Mouse (Mus musculus): Measurements from ENCODE around the gene Rbbp4. TPM values are rescaled to one million over a fixed set of nuclear protein-coding genes. Genes with fewer than 3 reads are reported as not detected.

Rbbp4 gene
- total and polyA plus RNA-seq, 2 experiments from 2014 or later = 83.2 to 234 TPM

DNA sequence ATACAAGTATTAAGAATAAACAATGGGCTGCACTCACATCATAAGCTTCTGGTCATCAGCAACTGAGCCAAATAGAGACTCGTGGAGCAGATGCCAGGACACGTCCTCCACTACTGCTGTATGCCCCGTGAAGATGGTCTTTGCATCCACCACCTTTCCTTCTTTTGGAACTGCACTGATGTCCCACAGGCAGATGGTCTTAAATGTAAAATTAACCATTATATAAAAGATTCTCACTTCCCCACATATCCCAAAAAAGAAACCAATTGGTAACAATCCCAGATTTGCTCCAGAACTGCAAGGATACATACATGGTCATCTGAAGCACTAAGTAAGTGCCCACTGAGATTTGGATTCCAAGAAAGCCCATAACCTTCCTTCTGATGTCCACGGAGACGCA, 13.1 kb downstream of the Rbbp4 start:
- H3K9me3 ChIP-seq (ENCODE audit: low read length) = no peaks in the 10 kb centered on the region
- no peaks in the 10 kb centered on the region for H3K4me1 ChIP-seq (ENCODE audit: insufficient read depth, low read length)
- ATAC-seq = no peak
- no peak overlapping the region for H3K27ac ChIP-seq
- no peaks in the 10 kb centered on the region for H3K27me3 ChIP-seq (ENCODE audit: insufficient read depth, low read length)
- peaks cover 37% of the 10 kb centered on the region for H3K36me3 ChIP-seq (ENCODE audit: insufficient read depth, low read length)
- no peak for TF ChIP-seq CTCF (IDR thresholded peaks at IDR 0.05; ENCODE audit: low read depth)
- no peak overlapping the region for H3K4me2 ChIP-seq (ENCODE audit: low read depth, low read length)
- H3K9ac ChIP-seq (replicated peaks; ENCODE audit: low read length) = no peak overlapping the region
- 94% methylated on average over 5 of the region's 5 CpGs for WGBS
- DNase-seq (ENCODE audit: low spot score) = no peak
- H3K4me3 ChIP-seq (ENCODE audit: low read length) = no peak overlapping the region

DNA sequence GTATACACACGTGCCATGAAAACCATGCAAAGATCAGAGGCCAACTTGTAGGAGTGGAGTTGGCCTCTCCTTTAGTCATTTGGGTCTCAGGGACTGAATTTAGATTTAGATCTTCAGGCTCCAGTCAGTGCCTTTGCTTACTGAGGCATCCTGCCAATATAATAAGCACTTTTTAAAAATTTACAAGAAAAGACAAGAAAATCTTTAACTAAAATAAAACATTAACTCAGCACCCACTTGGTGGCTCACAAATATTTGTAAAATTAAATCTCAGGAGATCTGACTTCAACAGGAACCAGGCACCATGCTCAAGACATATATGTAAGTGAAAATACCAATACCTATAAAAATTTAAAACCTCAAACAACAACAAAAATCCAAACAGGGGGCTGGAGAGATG, 14.3 kb downstream of the Rbbp4 start:
- 83% methylated on average over 1 of the region's 1 CpGs for WGBS
- H3K36me3 ChIP-seq (ENCODE audit: insufficient read depth, low read length) = peaks cover 37% of the 10 kb centered on the region
- no peak overlapping the region for H3K27ac ChIP-seq
- no peaks in the 10 kb centered on the region for H3K4me1 ChIP-seq (ENCODE audit: insufficient read depth, low read length)
- no peaks in the 10 kb centered on the region for H3K27me3 ChIP-seq (ENCODE audit: insufficient read depth, low read length)
- H3K4me2 ChIP-seq (ENCODE audit: low read depth, low read length) = no peak overlapping the region
- no peak overlapping the region for H3K4me3 ChIP-seq (ENCODE audit: low read length)
- no peak for TF ChIP-seq CTCF (IDR thresholded peaks at IDR 0.05; ENCODE audit: low read depth)
- no peak overlapping the region for H3K9ac ChIP-seq (replicated peaks; ENCODE audit: low read length)
- DNase-seq (ENCODE audit: low spot score) (no peak), ATAC-seq (no peak)
- no peaks in the 10 kb centered on the region for H3K9me3 ChIP-seq (ENCODE audit: low read length)

DNA sequence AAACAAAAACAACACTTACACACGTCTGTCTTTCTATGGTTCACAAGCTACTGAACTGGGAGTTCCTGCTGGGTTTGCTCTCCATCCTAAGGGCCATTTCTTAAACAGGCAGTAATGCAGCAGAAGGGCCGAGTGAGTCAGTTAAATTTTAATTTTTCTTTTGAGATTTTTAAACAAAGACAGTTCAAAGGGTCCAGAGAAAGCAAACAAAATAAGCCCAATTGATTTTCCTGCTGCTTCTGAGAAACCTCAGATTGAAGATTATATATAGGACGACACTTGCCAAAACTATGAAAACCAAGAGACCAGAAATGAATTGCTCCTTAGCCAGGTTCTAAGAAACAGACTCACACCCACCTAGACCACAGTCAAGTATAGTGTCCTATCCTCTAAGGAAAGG, 21.3 kb downstream of the Rbbp4 start:
- peaks cover 35% of the 10 kb centered on the region for H3K36me3 ChIP-seq (ENCODE audit: insufficient read depth, low read length)
- no peaks in the 10 kb centered on the region for H3K4me1 ChIP-seq (ENCODE audit: insufficient read depth, low read length)
- H3K9ac ChIP-seq (replicated peaks; ENCODE audit: low read length) = no peak overlapping the region
- DNase-seq (ENCODE audit: low spot score) = no peak
- ATAC-seq = no peak
- 77% methylated on average over 3 of the region's 3 CpGs for WGBS
- no peak overlapping the region for H3K27ac ChIP-seq
- H3K27me3 ChIP-seq (ENCODE audit: insufficient read depth, low read length) = no peaks in the 10 kb centered on the region
- TF ChIP-seq CTCF (IDR thresholded peaks at IDR 0.05; ENCODE audit: low read depth) = no peak
- no peaks in the 10 kb centered on the region for H3K9me3 ChIP-seq (ENCODE audit: low read length)
- H3K4me2 ChIP-seq (ENCODE audit: low read depth, low read length) = no peak overlapping the region
- no peak overlapping the region for H3K4me3 ChIP-seq (ENCODE audit: low read length)

DNA sequence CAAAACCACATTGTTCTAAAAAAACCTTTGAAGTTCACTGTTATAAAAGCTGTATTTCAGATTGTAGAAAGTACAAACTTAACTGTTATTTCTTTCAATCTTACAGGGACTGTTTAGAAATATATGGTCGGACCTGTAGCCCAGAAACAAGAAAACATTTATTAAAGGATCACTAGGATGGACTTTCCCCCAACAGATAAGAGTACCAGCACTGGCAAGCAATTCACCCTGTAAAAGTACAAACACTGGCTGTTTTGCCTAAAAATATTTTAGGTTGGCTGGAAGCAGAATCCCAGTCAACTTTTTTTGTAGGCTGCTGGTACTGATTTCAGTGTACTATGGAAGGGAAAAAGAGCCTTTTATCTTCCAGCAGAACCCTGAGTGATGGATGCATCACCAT, 27.2 kb downstream of the Rbbp4 start:
- ATAC-seq (no peak), DNase-seq (ENCODE audit: low spot score) (no peak)
- H3K9me3 ChIP-seq (ENCODE audit: low read length) = no peaks in the 10 kb centered on the region
- no peak overlapping the region for H3K4me3 ChIP-seq (ENCODE audit: low read length)
- H3K4me2 ChIP-seq (ENCODE audit: low read depth, low read length) = no peak overlapping the region
- no peaks in the 10 kb centered on the region for H3K4me1 ChIP-seq (ENCODE audit: insufficient read depth, low read length)
- H3K27me3 ChIP-seq (ENCODE audit: insufficient read depth, low read length) = no peaks in the 10 kb centered on the region
- H3K9ac ChIP-seq (replicated peaks; ENCODE audit: low read length) = no peak overlapping the region
- no peak for TF ChIP-seq CTCF (IDR thresholded peaks at IDR 0.05; ENCODE audit: low read depth)
- H3K36me3 ChIP-seq (ENCODE audit: insufficient read depth, low read length) = peaks cover 33% of the 10 kb centered on the region; the same call in 1 of the 2 replicates
- 96% methylated on average over 1 of the region's 1 CpGs for WGBS
- no peak overlapping the region for H3K27ac ChIP-seq

DNA sequence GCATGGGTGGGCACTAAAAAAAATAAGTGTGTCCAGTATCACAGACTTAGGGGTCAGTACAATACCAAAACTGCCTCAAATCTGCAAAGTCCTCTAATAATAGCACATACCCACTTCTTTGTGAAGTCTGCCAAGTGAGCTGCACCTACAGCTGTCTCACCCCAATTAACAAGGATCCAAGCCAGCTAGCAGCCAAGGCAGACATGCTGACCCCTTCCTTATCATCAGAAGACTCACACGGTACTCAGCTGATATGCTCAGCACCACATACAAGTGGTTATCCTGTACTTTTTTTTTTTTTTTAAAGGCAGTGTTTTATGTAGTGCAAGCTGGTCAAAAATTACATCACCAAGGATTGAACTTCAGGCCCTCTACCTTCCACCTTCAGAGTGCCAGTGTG, 30.9 kb downstream of the Rbbp4 start:
- DNase-seq (ENCODE audit: low spot score) (no peak), ATAC-seq (no peak)
- H3K4me3 ChIP-seq (ENCODE audit: low read length) = no peak overlapping the region
- no peak overlapping the region for H3K9ac ChIP-seq (replicated peaks; ENCODE audit: low read length)
- no peaks in the 10 kb centered on the region for H3K9me3 ChIP-seq (ENCODE audit: low read length)
- no peaks in the 10 kb centered on the region for H3K4me1 ChIP-seq (ENCODE audit: insufficient read depth, low read length)
- no peak for TF ChIP-seq CTCF (IDR thresholded peaks at IDR 0.05; ENCODE audit: low read depth)
- WGBS = 50% methylated on average over 1 of the region's 1 CpGs
- H3K27me3 ChIP-seq (ENCODE audit: insufficient read depth, low read length) = no peaks in the 10 kb centered on the region
- H3K36me3 ChIP-seq (ENCODE audit: insufficient read depth, low read length) = peaks cover 24% of the 10 kb centered on the region; the same call in 1 of the 2 replicates
- H3K4me2 ChIP-seq (ENCODE audit: low read depth, low read length) = no peak overlapping the region
- no peak overlapping the region for H3K27ac ChIP-seq

DNA sequence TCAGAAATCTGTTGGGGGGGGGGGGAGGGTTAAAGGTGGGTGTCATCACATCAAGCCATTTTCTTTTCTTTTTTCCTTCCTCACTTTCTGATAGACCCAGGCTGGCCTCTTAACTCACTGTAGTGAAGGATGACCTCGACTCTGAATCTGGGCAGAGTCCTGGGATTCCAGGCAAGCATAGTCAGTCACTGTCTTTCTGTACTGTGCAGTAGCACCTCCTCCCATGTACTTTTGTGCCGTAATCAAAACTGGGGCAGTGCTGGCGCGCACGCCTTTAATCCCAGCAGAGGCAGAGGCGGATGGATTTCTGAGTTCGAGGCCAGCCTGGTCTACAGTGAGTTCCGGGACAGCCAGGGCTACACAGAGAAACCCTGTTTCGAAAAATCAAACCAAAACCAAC, 31.4 kb downstream of the Rbbp4 start:
- no peak overlapping the region for H3K4me3 ChIP-seq (ENCODE audit: low read length)
- H3K9me3 ChIP-seq (ENCODE audit: low read length) = no peaks in the 10 kb centered on the region
- DNase-seq (ENCODE audit: low spot score) (no peak), ATAC-seq (no peak)
- H3K27ac ChIP-seq = no peak overlapping the region
- no peak for TF ChIP-seq CTCF (IDR thresholded peaks at IDR 0.05; ENCODE audit: low read depth)
- H3K36me3 ChIP-seq (ENCODE audit: insufficient read depth, low read length) = peaks cover 20% of the 10 kb centered on the region; the same call in 1 of the 2 replicates
- no peak overlapping the region for H3K9ac ChIP-seq (replicated peaks; ENCODE audit: low read length)
- H3K27me3 ChIP-seq (ENCODE audit: insufficient read depth, low read length) = no peaks in the 10 kb centered on the region
- 87% methylated on average over 9 of the region's 9 CpGs for WGBS
- H3K4me1 ChIP-seq (ENCODE audit: insufficient read depth, low read length) = no peaks in the 10 kb centered on the region
- H3K4me2 ChIP-seq (ENCODE audit: low read depth, low read length) = no peak overlapping the region

DNA sequence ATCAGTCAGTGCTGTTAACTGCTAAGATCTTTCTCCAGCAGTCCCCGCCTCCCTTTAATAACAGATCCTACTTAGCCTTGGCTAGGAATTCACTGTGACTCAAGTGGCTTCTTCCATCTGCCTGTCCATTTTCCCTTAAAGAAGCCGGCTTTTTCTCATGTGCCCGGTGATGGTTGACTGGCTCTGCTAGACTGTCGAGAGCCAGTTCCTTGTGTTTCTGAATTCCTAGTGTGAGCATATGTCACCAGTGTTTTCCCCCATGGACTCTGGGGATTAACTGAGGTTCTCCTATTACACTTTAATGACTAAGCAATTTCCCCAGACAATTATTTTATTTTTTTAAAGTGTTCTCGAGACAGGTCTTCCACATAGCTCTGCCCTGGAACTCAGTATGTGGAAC, 31.8 kb downstream of the Rbbp4 start:
- ATAC-seq (no peak), DNase-seq (ENCODE audit: low spot score) (no peak)
- no peak overlapping the region for H3K9ac ChIP-seq (replicated peaks; ENCODE audit: low read length)
- H3K9me3 ChIP-seq (ENCODE audit: low read length) = no peaks in the 10 kb centered on the region
- H3K36me3 ChIP-seq (ENCODE audit: insufficient read depth, low read length) = peaks cover 16% of the 10 kb centered on the region; the same call in 1 of the 2 replicates
- no peak overlapping the region for H3K4me3 ChIP-seq (ENCODE audit: low read length)
- no peaks in the 10 kb centered on the region for H3K4me1 ChIP-seq (ENCODE audit: insufficient read depth, low read length)
- no peak overlapping the region for H3K27ac ChIP-seq
- H3K27me3 ChIP-seq (ENCODE audit: insufficient read depth, low read length) = no peaks in the 10 kb centered on the region
- no peak overlapping the region for H3K4me2 ChIP-seq (ENCODE audit: low read depth, low read length)
- 64% methylated on average over 5 of the region's 5 CpGs for WGBS
- no peak for TF ChIP-seq CTCF (IDR thresholded peaks at IDR 0.05; ENCODE audit: low read depth)

All from hindbrain, postnatal 0 days (tissue).